Mouse (Mus musculus) ES-Bruce4 (cell line): ENCODE data around the gene Stub1.

ENCODE experiments used
- CTCF ChIP-seq: IDR thresholded peaks from one replicate; pipeline ENCODE4 v1.8.1; 2011; ENCODE audit warnings: low read depth, low read length
- EP300 ChIP-seq: IDR thresholded peaks from 2 replicates; pipeline ENCODE4 v1.6.1; 2011; ENCODE audit warnings: low read depth, low read length; ENCODE audit not compliant: insufficient read depth
- POLR2A ChIP-seq: IDR thresholded peaks from one replicate; pipeline ENCODE4 v1.8.1; 2011; ENCODE audit warnings: low read length; ENCODE audit not compliant: insufficient read depth

GRCm38 (mm10) chr17:25806507-25806906 is 26.7 kb downstream of the Stub1 start:
- TF ChIP-seq CTCF (no peak), POLR2A (no peak), EP300 (no peak)
